Mouse (Mus musculus) thymus, adult 2 months (tissue): Measurements from ENCODE around the gene Mamstr. TPM values are rescaled to one million over a fixed set of nuclear protein-coding genes. Genes with fewer than 3 reads are reported as not detected.
"Not testable (repeated sequence)": the region's sequence is repeated elsewhere in the genome, so short reads cannot be mapped to it uniquely, and the experiment has no call there.

Experiments
- DNase-seq: peaks from one replicate; pipeline ENCODE4 v3.0.0; 2021
- H3K27ac ChIP-seq: fragments of 200-500 bp; 2 replicates; pipeline ENCODE4 v1.5.1; 2012; ENCODE audit warnings: low read length, control low read depth; ENCODE audit not compliant: control insufficient read depth, insufficient read depth
- H3K27me3 ChIP-seq: fragments of 200-500 bp; 2 replicates; pipeline ENCODE4 v1.6.1; 2012; ENCODE audit warnings: mild to moderate bottlenecking, low read length, moderate library complexity, mixed read lengths; ENCODE audit not compliant: control insufficient read depth, insufficient read depth
- H3K36me3 ChIP-seq: fragments of 200-500 bp; 2 replicates; pipeline ENCODE4 v1.6.1; 2012; ENCODE audit warnings: mild to moderate bottlenecking, low read length, moderate library complexity; ENCODE audit not compliant: control insufficient read depth, insufficient read depth
- H3K4me1 ChIP-seq: fragments of 200-500 bp; replicated peaks from 2 replicates; pipeline ENCODE4 v1.6.1; 2012; ENCODE audit warnings: low read length; ENCODE audit not compliant: control insufficient read depth, insufficient read depth
- H3K4me3 ChIP-seq: fragments of 200-500 bp; 2 replicates; pipeline ENCODE4 v1.5.1; 2012; ENCODE audit warnings: mild to moderate bottlenecking, low read length, control low read depth, moderate library complexity; ENCODE audit not compliant: control insufficient read depth, insufficient read depth
- CTCF ChIP-seq: fragments of 200-500 bp; IDR thresholded peaks from 2 replicates; pipeline ENCODE4 v1.5.1; 2012; ENCODE audit warnings: mild to moderate bottlenecking, control low read depth, low read length, moderate library complexity, borderline replicate concordance; ENCODE audit not compliant: control insufficient read depth, poor library complexity, insufficient read depth; ENCODE audit errors: extremely low read depth
- POLR2A ChIP-seq: fragments of 200-500 bp; IDR thresholded peaks from 2 replicates; pipeline ENCODE4 v1.6.1; 2012; ENCODE audit warnings: mild to moderate bottlenecking, low read length, control low read depth, moderate library complexity; ENCODE audit not compliant: control insufficient read depth, poor library complexity, insufficient read depth; ENCODE audit errors: extremely low read depth
- WGBS: fragments of 180-500 bp; shearing (Covaris S2); methylation state at CpG from one replicate; pipeline ENCODE4 v1.1.7; 2018; 5-methylcytosine and 5-hydroxymethylcytosine counted together
- polyA plus RNA-seq: library from polyadenylated mRNA; depleted of rRNA; stranded (reverse); fragments of >200 nt; gene quantifications from 2 replicates; pipeline ENCODE4 v1.2.3, GENCODE M21; 2012

Gene Mamstr
- polyA plus RNA-seq, 1 experiment: 4.4 TPM

GRCm38 (mm10) chr7:45643441-45644178 lies 3.8 kb downstream of the Mamstr start:
- TF ChIP-seq POLR2A (peak; percentile 62), CTCF (0 out of 2 replicates have a peak, but pooled peaks have one; percentile 46)
- Histone ChIP-seq H3K27ac (no peak overlapping the region), H3K27me3 (no peaks in the 10 kb centered on the region), H3K4me1 (peaks cover 21% of the 10 kb centered on the region), H3K36me3 (no peaks in the 10 kb centered on the region), H3K4me3 (peak overlapping the region; percentile 43)
- WGBS: 13% methylated on average over 28 of the region's 28 CpGs
- peak; percentile 80 for DNase-seq

DNA sequence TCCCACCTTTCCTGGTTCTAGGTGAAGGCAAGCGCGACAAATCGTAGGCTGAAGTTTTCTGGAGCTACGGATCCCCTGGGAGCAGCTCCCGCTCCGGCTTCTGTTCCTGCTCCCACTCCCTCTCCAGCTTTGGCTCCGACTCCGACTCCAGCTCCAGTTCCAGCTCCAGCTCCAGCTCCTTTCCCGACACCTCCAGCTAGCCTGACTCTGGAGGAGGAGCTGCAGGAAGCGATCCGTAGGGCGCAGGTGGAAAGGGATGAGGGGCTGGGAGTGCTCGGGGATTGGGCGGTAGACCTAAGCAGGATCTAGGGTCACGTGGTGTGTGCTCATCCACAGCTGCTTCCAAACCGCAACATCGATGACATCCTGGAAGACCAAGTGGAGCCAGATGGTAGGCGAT lies 4.4 kb downstream of the Mamstr start:
- no peaks in the 10 kb centered on the region for H3K27me3 ChIP-seq
- H3K4me3 ChIP-seq: no peak overlapping the region
- 69% methylated on average over 18 of the region's 18 CpGs for WGBS
- H3K4me1 ChIP-seq: peaks cover 21% of the 10 kb centered on the region
- no peak overlapping the region for H3K27ac ChIP-seq
- no peak for DNase-seq
- no peak for TF ChIP-seq CTCF
- H3K36me3 ChIP-seq: no peaks in the 10 kb centered on the region

DNA sequence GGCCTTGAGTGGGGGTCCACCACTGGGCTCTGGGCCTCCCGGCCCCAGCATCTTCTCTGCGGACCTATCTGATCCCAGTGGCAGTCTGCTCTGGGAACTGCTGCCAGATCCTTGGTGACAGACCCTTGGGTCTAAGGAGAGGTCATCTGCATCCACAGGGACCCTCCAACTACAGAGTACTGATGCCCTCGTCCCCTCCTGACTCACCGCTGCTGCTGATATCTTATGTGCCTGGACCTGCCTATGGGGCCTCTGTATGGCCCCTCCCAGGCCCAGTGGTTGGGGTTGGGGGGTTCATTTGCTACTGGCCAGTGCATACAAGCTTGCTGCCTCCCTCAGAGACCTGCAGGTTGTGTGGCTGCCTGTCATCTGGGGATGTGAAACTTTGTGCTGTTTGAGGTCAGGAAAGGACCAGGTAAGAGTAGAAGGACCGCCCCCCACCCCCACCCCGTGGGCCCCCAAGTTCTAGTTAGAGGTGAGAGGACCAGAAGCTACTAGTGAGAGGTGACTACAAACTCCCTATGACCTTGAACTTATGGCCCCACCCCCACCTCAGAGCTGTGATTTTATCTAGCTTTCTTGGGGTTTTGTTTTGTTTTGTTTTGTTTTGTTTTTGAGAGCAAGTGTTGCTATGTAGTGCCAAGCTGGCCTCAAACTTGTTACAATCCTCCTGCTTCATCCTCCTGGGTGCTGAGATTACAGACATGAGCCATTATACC lies 5.3 kb downstream of the Mamstr start:
- no peaks in the 10 kb centered on the region for H3K36me3 ChIP-seq
- H3K4me3 ChIP-seq: no peak overlapping the region
- no peak for DNase-seq
- H3K27me3 ChIP-seq: no peaks in the 10 kb centered on the region
- WGBS: 87% methylated on average over 6 of the region's 6 CpGs
- TF ChIP-seq CTCF (no peak), POLR2A (no peak)
- H3K27ac ChIP-seq: no peak overlapping the region
- peaks cover 21% of the 10 kb centered on the region for H3K4me1 ChIP-seq

DNA sequence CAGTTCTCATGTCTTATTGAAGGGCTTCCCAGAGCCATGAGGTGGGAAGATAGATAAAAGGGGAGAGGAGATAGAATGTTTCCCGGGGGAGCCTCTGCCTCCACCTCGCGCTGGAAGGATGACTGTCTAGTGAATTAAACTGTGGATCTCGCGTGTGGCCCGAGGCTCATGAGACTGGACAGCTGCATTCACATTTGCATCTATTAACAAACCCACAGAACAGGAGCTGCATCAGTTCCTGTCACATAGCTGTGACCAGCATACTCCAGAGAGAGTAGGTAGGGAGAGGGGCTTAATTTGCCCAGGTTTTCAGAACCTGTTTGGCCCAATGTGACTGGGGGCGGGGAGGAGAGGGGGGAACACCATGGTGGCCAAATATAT lies 5.8 kb downstream of the Mamstr start:
- Histone ChIP-seq H3K36me3 (no peaks in the 10 kb centered on the region), H3K27ac (no peak overlapping the region), H3K4me3 (no peak overlapping the region), H3K27me3 (no peaks in the 10 kb centered on the region), H3K4me1 (peaks cover 21% of the 10 kb centered on the region)
- no peak for DNase-seq
- no peak for TF ChIP-seq POLR2A
- no peak for TF ChIP-seq CTCF
- WGBS: 94% methylated on average over 7 of the region's 7 CpGs

GRCm38 (mm10) chr7:45646671-45647070 lies 6.9 kb downstream of the Mamstr start:
- Histone ChIP-seq H3K4me3 (no peak overlapping the region), H3K4me1 (peaks cover 21% of the 10 kb centered on the region), H3K36me3 (no peaks in the 10 kb centered on the region), H3K27me3 (no peaks in the 10 kb centered on the region), H3K27ac (no peak overlapping the region)
- WGBS: 85% methylated on average over 4 of the region's 4 CpGs
- DNase-seq: no peak
- TF ChIP-seq CTCF (no peak), POLR2A (no peak)

DNA sequence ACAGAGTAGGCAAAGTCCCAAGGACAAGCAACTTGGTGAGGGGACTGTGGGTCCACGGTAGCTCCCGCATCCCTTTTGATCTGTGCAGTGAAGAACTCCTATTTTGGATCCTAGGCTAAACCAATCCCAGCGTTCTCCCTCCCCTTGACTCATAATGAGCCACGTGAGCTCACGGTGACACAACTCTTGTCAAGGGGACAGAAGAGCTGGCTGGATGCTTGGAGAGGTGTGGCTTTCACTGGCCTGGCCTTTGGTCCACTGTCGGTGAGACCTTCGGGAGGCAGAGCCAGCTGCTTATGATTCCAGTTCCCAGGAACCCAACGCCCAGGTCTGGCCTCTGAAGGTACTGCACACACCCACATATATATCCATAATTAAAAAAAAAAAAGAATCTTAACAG lies 9.6 kb downstream of the Mamstr start:
- H3K36me3 ChIP-seq: no peaks in the 10 kb centered on the region
- peaks cover 4% of the 10 kb centered on the region for H3K4me1 ChIP-seq
- H3K4me3 ChIP-seq: no peak overlapping the region
- no peak for DNase-seq
- no peak for TF ChIP-seq POLR2A
- TF ChIP-seq CTCF: no peak
- 90% methylated on average over 8 of the region's 8 CpGs for WGBS
- H3K27ac ChIP-seq: no peak overlapping the region
- no peaks in the 10 kb centered on the region for H3K27me3 ChIP-seq

DNA sequence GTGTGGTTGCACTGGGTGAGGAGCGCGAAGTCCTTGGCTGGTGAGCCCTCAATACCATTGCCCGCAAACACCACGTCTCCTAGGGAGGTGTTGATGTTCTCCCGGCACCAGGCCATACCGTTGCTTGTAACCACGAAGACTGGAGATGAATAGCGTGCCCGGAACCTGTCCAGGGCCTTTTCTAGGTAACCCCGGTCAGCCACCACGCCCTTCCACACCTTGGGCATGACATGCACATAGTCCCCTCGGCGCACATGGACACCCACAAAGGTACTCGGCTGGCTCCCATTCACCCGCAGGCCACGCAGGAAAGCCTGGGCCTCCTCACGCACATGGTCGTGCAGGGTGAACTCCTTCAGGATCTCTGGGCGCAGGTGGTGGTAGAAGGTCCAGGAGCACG lies 10.7 kb downstream of the Mamstr start:
- not testable (repeated sequence) for H3K27ac ChIP-seq, H3K4me1 ChIP-seq, H3K36me3 ChIP-seq, DNase-seq, H3K27me3 ChIP-seq, H3K4me3 ChIP-seq
- 95% methylated on average over 20 of the region's 20 CpGs for WGBS
